Mouse (Mus musculus): Measurements from ENCODE around the gene Rsph3a.

- no peak for TF ChIP-seq POLR2A (IDR thresholded peaks at IDR 0.05; ENCODE audit: insufficient read depth, low read depth, low read length)
- TF ChIP-seq CTCF (IDR thresholded peaks at IDR 0.05; ENCODE audit: insufficient read depth, low read depth, low read length): no peak
These were observed 40.4 kb upstream of the Rsph3a start for GRCm38 (mm10) chr17:7904992-7905391.
